Mouse (Mus musculus): Measurements from ENCODE around the gene Top3a. TPM values are rescaled to one million over a fixed set of nuclear protein-coding genes. Genes with fewer than 3 reads are reported as not detected.

Top3a gene
- polyA plus RNA-seq, 1 experiment from 2014 or later, result 22.2 TPM

- no peak overlapping the region for H3K27ac ChIP-seq (ENCODE audit: low read depth)
- peaks cover 83% of the 10 kb centered on the region for H3K36me3 ChIP-seq (ENCODE audit: insufficient read depth)
- no peak overlapping the region for H3K4me2 ChIP-seq
- H3K4me3 ChIP-seq (ENCODE audit: low read depth, low read length), result no peak overlapping the region
- no peak for TF ChIP-seq CTCF (IDR thresholded peaks at IDR 0.05; ENCODE audit: low read depth)
- DNase-seq (no peak), ATAC-seq (ENCODE audit: insufficient read depth) (no peak)
- WGBS, result 80% methylated on average over 2 of the region's 2 CpGs
- H3K9ac ChIP-seq, result no peak overlapping the region
- no peaks in the 10 kb centered on the region for H3K27me3 ChIP-seq (ENCODE audit: insufficient read depth, low read length)
- no peaks in the 10 kb centered on the region for H3K9me3 ChIP-seq (ENCODE audit: low read depth, low read length)
- H3K4me1 ChIP-seq (ENCODE audit: insufficient read depth), result no peaks in the 10 kb centered on the region
Observed at GRCm38 (mm10) chr11:60790472-60790871, 13.3 kb upstream of the Top3a start.

- H3K27ac ChIP-seq (ENCODE audit: low read depth), result no peak overlapping the region
- no peak for TF ChIP-seq CTCF (IDR thresholded peaks at IDR 0.05; ENCODE audit: low read depth)
- no peak overlapping the region for H3K9ac ChIP-seq
- no peaks in the 10 kb centered on the region for H3K9me3 ChIP-seq (ENCODE audit: low read depth, low read length)
- WGBS, result 76% methylated on average over 1 of the region's 1 CpGs
- DNase-seq (no peak), ATAC-seq (ENCODE audit: insufficient read depth) (no peak)
- no peak overlapping the region for H3K4me3 ChIP-seq (ENCODE audit: low read depth, low read length)
- peaks cover 83% of the 10 kb centered on the region for H3K36me3 ChIP-seq (ENCODE audit: insufficient read depth)
- no peaks in the 10 kb centered on the region for H3K27me3 ChIP-seq (ENCODE audit: insufficient read depth, low read length)
- H3K4me1 ChIP-seq (ENCODE audit: insufficient read depth), result no peaks in the 10 kb centered on the region
- no peak overlapping the region for H3K4me2 ChIP-seq
Observed at GRCm38 (mm10) chr11:60787595-60787994, 10.4 kb upstream of the Top3a start.

GRCm38 (mm10) chr11:60784179-60784922 is 7.2 kb upstream of the Top3a start:
- Histone ChIP-seq H3K4me1 (ENCODE audit: insufficient read depth) (peaks cover 21% of the 10 kb centered on the region), H3K36me3 (ENCODE audit: insufficient read depth) (peaks cover 83% of the 10 kb centered on the region), H3K9me3 (ENCODE audit: low read depth, low read length) (no peaks in the 10 kb centered on the region), H3K27me3 (ENCODE audit: insufficient read depth, low read length) (no peaks in the 10 kb centered on the region), H3K27ac (ENCODE audit: low read depth) (no peak overlapping the region), H3K4me3 (ENCODE audit: low read depth, low read length) (no peak overlapping the region), H3K4me2 (no peak overlapping the region), H3K9ac (no peak overlapping the region)
- DNase-seq (no peak), ATAC-seq (ENCODE audit: insufficient read depth) (no peak)
- no peak for TF ChIP-seq CTCF (IDR thresholded peaks at IDR 0.05; ENCODE audit: low read depth)
- WGBS, result 88% methylated on average over 8 of the region's 8 CpGs

DNA sequence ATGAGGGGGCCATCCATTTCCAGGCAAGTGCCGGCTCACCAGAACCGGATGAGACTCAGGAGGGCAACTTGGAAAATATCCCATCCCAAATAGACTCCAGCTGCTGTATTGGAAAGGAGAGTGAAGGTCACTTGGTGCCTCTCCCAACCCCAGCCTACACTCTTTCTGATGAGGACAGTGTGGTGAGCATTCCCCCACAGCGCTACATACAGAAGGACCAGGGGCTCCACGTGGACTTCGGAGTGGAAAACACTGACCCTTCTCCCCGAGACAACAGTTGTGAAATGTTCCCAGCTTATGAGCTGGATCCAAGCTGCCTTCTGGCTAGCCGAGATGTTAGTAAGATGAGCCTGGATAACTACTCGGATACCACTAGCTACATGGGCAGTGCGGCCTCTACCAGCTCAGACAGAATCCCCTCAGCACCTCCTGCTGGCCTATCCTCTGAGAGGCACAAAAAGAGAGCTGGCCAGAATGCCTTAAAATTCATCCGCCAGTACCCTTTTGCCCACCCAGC is 2.6 kb upstream of the Top3a start:
- ATAC-seq (ENCODE audit: insufficient read depth) (no peak), DNase-seq (no peak)
- Histone ChIP-seq H3K27ac (ENCODE audit: low read depth) (no peak overlapping the region), H3K27me3 (ENCODE audit: insufficient read depth, low read length) (no peaks in the 10 kb centered on the region), H3K9me3 (ENCODE audit: low read depth, low read length) (no peaks in the 10 kb centered on the region), H3K9ac (peak overlapping the region; percentile 24; the same call in 1 of the 2 replicates), H3K4me3 (ENCODE audit: low read depth, low read length) (peak overlapping the region; percentile 19), H3K36me3 (ENCODE audit: insufficient read depth) (peaks cover 48% of the 10 kb centered on the region), H3K4me1 (ENCODE audit: insufficient read depth) (peaks cover 43% of the 10 kb centered on the region), H3K4me2 (peak overlapping the region; percentile 87)
- TF ChIP-seq CTCF (IDR thresholded peaks at IDR 0.05; ENCODE audit: low read depth), result no peak
- WGBS, result 88% methylated on average over 10 of the region's 10 CpGs

GRCm38 (mm10) chr11:60777801-60778370 is 721 bp upstream of the Top3a start:
- Histone ChIP-seq H3K27me3 (ENCODE audit: insufficient read depth, low read length) (no peaks in the 10 kb centered on the region), H3K4me2 (peak overlapping the region; percentile 87), H3K36me3 (ENCODE audit: insufficient read depth) (peaks cover 33% of the 10 kb centered on the region), H3K4me3 (ENCODE audit: low read depth, low read length) (peak overlapping the region; percentile 89), H3K9ac (peak overlapping the region; percentile 85), H3K9me3 (ENCODE audit: low read depth, low read length) (no peaks in the 10 kb centered on the region), H3K4me1 (ENCODE audit: insufficient read depth) (peaks cover 46% of the 10 kb centered on the region), H3K27ac (ENCODE audit: low read depth) (peak overlapping the region; percentile 91; the same call in 1 of the 2 replicates)
- ATAC-seq (ENCODE audit: insufficient read depth) (no peak), DNase-seq (no peak)
- TF ChIP-seq CTCF (IDR thresholded peaks at IDR 0.05; ENCODE audit: low read depth), result no peak
- 24% methylated on average over 16 of the region's 16 CpGs for WGBS

GRCm38 (mm10) chr11:60776107-60776828 is 897 bp downstream of the Top3a start:
- Histone ChIP-seq H3K9ac (peak overlapping the region; percentile 85), H3K27me3 (ENCODE audit: insufficient read depth, low read length) (no peaks in the 10 kb centered on the region), H3K4me1 (ENCODE audit: insufficient read depth) (peaks cover 41% of the 10 kb centered on the region), H3K4me2 (peak overlapping the region; percentile 87), H3K9me3 (ENCODE audit: low read depth, low read length) (no peaks in the 10 kb centered on the region), H3K4me3 (ENCODE audit: low read depth, low read length) (peak overlapping the region; percentile 89), H3K27ac (ENCODE audit: low read depth) (peak overlapping the region; percentile 91), H3K36me3 (ENCODE audit: insufficient read depth) (peaks cover 22% of the 10 kb centered on the region)
- WGBS, result 3% methylated on average over 17 of the region's 17 CpGs
- peak; percentile 7 for DNase-seq
- ATAC-seq (ENCODE audit: insufficient read depth), result peak; percentile 2; the same call in 1 of the 2 replicates
- no peak for TF ChIP-seq CTCF (IDR thresholded peaks at IDR 0.05; ENCODE audit: low read depth)

DNA sequence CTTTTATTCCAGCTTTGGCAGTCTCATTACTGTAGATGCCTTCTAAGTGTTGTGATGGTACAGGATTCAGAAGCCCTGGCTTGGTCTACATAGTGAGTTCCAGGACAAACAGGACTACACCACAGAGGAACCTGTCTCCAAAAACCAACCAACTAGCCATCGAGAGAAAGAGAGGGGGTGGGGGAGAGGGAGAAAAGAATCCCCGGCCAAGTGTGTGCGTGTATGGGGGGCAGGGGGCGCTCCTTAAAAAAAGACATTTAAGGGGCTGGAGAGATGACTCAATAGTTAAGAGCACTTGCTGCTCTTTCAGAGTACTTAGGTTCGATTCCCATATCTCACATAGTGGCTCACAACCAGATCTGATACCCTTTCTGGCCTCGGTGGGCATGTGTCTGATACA is 1.6 kb downstream of the Top3a start:
- Histone ChIP-seq H3K9ac (peak overlapping the region; percentile 85), H3K4me1 (ENCODE audit: insufficient read depth) (peaks cover 34% of the 10 kb centered on the region), H3K36me3 (ENCODE audit: insufficient read depth) (peaks cover 19% of the 10 kb centered on the region), H3K27me3 (ENCODE audit: insufficient read depth, low read length) (no peaks in the 10 kb centered on the region), H3K9me3 (ENCODE audit: low read depth, low read length) (no peaks in the 10 kb centered on the region), H3K27ac (ENCODE audit: low read depth) (no peak overlapping the region), H3K4me2 (peak overlapping the region; percentile 87), H3K4me3 (ENCODE audit: low read depth, low read length) (peak overlapping the region; percentile 89)
- WGBS, result 39% methylated on average over 6 of the region's 6 CpGs
- ATAC-seq (ENCODE audit: insufficient read depth), result no peak
- no peak for TF ChIP-seq CTCF (IDR thresholded peaks at IDR 0.05; ENCODE audit: low read depth)
- DNase-seq, result no peak
